ENCODE assay signal across 8 mouse cellular contexts in the genomic region with DNA sequence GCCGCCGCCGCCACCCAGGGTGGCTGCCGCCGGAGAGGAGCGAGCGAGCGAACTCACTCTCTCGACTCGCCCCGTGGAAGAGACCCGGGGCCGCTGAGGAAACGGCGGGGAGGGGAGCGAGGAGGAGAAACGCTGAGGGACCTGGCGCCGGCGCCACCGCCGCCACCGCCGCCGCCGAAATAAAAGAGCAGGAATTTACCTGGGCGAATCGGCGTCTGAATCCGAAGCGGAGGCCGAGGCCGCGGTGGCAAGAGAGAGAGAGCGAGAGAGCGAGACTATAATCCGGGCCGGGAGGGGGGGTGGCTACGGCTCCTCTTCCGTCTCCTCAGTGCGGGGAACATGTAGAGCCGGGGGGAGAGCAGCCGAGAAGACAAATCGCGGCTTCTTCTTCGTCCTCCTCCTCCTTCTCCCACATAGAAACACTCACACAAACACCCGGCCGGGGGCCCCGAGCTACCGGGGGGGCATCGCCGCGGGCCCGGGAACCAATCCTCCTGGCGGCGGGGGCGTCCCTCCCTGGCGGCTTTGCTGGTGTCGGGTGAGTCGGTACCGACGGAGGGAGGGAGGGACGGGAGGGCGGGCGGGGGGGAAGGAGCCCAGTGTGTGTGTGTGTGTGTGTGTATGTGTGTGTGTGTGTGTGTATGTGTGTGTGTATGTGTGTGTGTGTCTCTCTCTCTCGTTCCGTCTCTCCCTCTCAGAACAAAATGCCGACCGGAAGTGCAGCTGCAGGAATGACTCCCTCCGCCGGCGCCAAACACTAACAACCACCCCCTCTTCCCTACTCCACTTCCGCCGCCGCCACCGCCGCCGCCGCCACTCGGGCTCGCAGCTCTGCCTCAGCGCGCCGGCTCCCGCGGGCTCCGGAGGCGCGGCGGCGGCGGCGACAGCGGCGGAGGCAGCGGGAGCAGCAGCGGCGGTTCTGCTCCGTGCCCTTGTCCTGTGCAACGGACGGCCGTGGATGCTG. TPM values are rescaled to one million over a fixed set of nuclear protein-coding genes. Genes with fewer than 3 reads are reported as not detected.
A peak's percentile ranks its signal among the peaks of the same experiment; 100 is the strongest.
DNase-seq lines count a peak whose midpoint lies in the region; ATAC-seq and TF ChIP-seq lines count a peak whose summit lies in the region.

A gene (minus strand): TSS at position 538 of the 964 bp plus-strand sequence.

- TF ChIP-seq EP300 in MEL (IDR thresholded peaks at IDR 0.05; ENCODE audit: low read depth in 1 of 2, low read length in 2 of 2) = peak; percentile 11 to 33; a peak in 2 of 4 replicates

- peak within 1 kb of the TSS; percentile 99 for H3K9ac ChIP-seq in MEL (ENCODE audit: control insufficient read depth, low read depth, low read length, poor library complexity, severe bottlenecking)
- peak within 1 kb of the TSS; percentile 97 for H3K9ac ChIP-seq in forebrain, postnatal 0 days
- peak within 1 kb of the TSS; percentile 99 for H3K9ac ChIP-seq in lung, embryonic 14.5 days

- peak; percentile 63 to 81 for TF ChIP-seq POLR2A in MEL (IDR thresholded peaks at IDR 0.05; ENCODE audit: control insufficient read depth in 1 of 2, insufficient read depth in 1 of 2, low read depth in 1 of 2, low read length in 2 of 2, poor library complexity in 1 of 2)
- TF ChIP-seq POLR2A in cerebellum, adult 2 months (IDR thresholded peaks at IDR 0.05; ENCODE audit: borderline replicate concordance, insufficient read depth, low read length) = peak; percentile 39; the same call in 1 of the 2 replicates

- DNase-seq in MEL (ENCODE audit: low read depth, low spot score) = peak; percentile 98
- DNase-seq in cerebellum, adult 2 months = peak; percentile 89 to 91
- peak; percentile 94 for DNase-seq in forebrain, postnatal 0 days
- peak; percentile 92 for DNase-seq in heart, postnatal 4 days
- DNase-seq in layer of hippocampus, adult 8-10 months (ENCODE audit: low spot score in 2 of 2) = peak; percentile 81 to 83
- peak; percentile 95 for DNase-seq in lung, embryonic 14.5 days
- peak; percentile 92 for DNase-seq in testis, postnatal 14 days (ENCODE audit: low spot score)

- peaks cover 0 to 9% of the 10 kb centered on the region in 2 experiments; a peak in 3 of 4 replicates for H3K36me3 ChIP-seq in MEL (ENCODE audit: control insufficient read depth in 1 of 2, insufficient read depth in 2 of 2, low read length in 2 of 2)
- H3K36me3 ChIP-seq in forebrain, postnatal 0 days (ENCODE audit: insufficient read depth) = no peaks in the 10 kb centered on the region
- H3K36me3 ChIP-seq in lung, embryonic 14.5 days (ENCODE audit: insufficient read depth) = no peaks in the 10 kb centered on the region

- H3K4me2 ChIP-seq in forebrain, postnatal 0 days (ENCODE audit: low read depth) = peak within 1 kb of the TSS; percentile 99
- H3K4me2 ChIP-seq in lung, embryonic 14.5 days = peak within 1 kb of the TSS; percentile 88

- H3K27ac ChIP-seq in MEL (ENCODE audit: control insufficient read depth, low read depth, low read length) = peak within 1 kb of the TSS; percentile 91
- H3K27ac ChIP-seq in cerebellum, adult 2 months (ENCODE audit: insufficient read depth, low read length) = peak within 1 kb of the TSS; percentile 92
- peak within 1 kb of the TSS; percentile 99 for H3K27ac ChIP-seq in forebrain, postnatal 0 days (ENCODE audit: low read depth, low read length)
- H3K27ac ChIP-seq in lung, embryonic 14.5 days (ENCODE audit: low read depth) = peak within 1 kb of the TSS; percentile 100

- H3K27me3 ChIP-seq in MEL (ENCODE audit: control insufficient read depth in 1 of 2, insufficient read depth in 2 of 2, low read length in 2 of 2) = no peaks in the 10 kb centered on the region
- no peaks in the 10 kb centered on the region for H3K27me3 ChIP-seq in cerebellum, adult 2 months (ENCODE audit: control insufficient read depth, insufficient read depth, low read length)
- no peaks in the 10 kb centered on the region for H3K27me3 ChIP-seq in forebrain, postnatal 0 days (ENCODE audit: insufficient read depth, low read length)
- no peaks in the 10 kb centered on the region for H3K27me3 ChIP-seq in lung, embryonic 14.5 days (ENCODE audit: insufficient read depth, low read length)

- peak; percentile 94 for ATAC-seq in forebrain, postnatal 0 days
- ATAC-seq in lung, embryonic 14.5 days (ENCODE audit: insufficient read depth) = peak; percentile 84
- peak; percentile 71 for ATAC-seq in neutrophil, adult 5-6 weeks (ENCODE audit: extremely low read depth, insufficient number of reproducible peaks, low FRiP score, poor library complexity, severe bottlenecking)

- TF ChIP-seq RAD21 in MEL (IDR thresholded peaks at IDR 0.05; ENCODE audit: low read depth, low read length) = no peak

- under 1% methylated on average over 75 of the region's 102 CpGs for WGBS in cerebellum, adult 2 months
- WGBS in forebrain, postnatal 0 days = 2% methylated on average over 82 of the region's 102 CpGs
- WGBS in lung, embryonic 14.5 days = under 1% methylated on average over 77 of the region's 102 CpGs

- H3K79me2 ChIP-seq in MEL (ENCODE audit: control insufficient read depth, insufficient read depth, low read length, poor library complexity) = peaks cover 55% of the 10 kb centered on the region

- H3K9me3 ChIP-seq in MEL (replicated peaks; ENCODE audit: insufficient read depth, low read length) = no peaks in the 10 kb centered on the region
- H3K9me3 ChIP-seq in forebrain, postnatal 0 days (ENCODE audit: low read length) = no peaks in the 10 kb centered on the region
- H3K9me3 ChIP-seq in lung, embryonic 14.5 days (ENCODE audit: low read depth, low read length) = no peaks in the 10 kb centered on the region

- H3K4me1 ChIP-seq in MEL (ENCODE audit: control insufficient read depth in 1 of 2, insufficient read depth in 2 of 2, low read length in 2 of 2) = peaks cover 3 to 27% of the 10 kb centered on the region in 2 experiments
- H3K4me1 ChIP-seq in cerebellum, adult 2 months (ENCODE audit: control insufficient read depth, insufficient read depth, low read length) = peaks cover 5% of the 10 kb centered on the region; the same call in 1 of the 2 replicates
- H3K4me1 ChIP-seq in forebrain, postnatal 0 days (ENCODE audit: insufficient read depth) = peaks cover 28% of the 10 kb centered on the region; the same call in 1 of the 2 replicates
- H3K4me1 ChIP-seq in lung, embryonic 14.5 days (ENCODE audit: insufficient read depth) = no peaks in the 10 kb centered on the region; the same call in 1 of the 2 replicates

- peak within 1 kb of the TSS; percentile 86 to 90 for H3K4me3 ChIP-seq in MEL (ENCODE audit: control insufficient read depth in 1 of 2, insufficient read depth in 1 of 2, low read depth in 2 of 2, low read length in 2 of 2)
- peak within 1 kb of the TSS; percentile 99 for H3K4me3 ChIP-seq in cerebellum, adult 2 months (replicated peaks; ENCODE audit: insufficient read depth, low read depth, low read length)
- H3K4me3 ChIP-seq in forebrain, postnatal 0 days (ENCODE audit: low read depth, low read length) = peak within 1 kb of the TSS; percentile 91
- peak within 1 kb of the TSS; percentile 92 for H3K4me3 ChIP-seq in lung, embryonic 14.5 days (ENCODE audit: low read depth, low read length)

- TF ChIP-seq CTCF in MEL (IDR thresholded peaks at IDR 0.05 in 2 of 3, conservative IDR thresholded peaks at IDR 0.05 in 1 of 3; ENCODE audit: control insufficient read depth in 1 of 3, insufficient read depth in 1 of 3, low read depth in 2 of 3, low read length in 3 of 3, poor library complexity in 1 of 3, severe bottlenecking in 1 of 3) = no peak; a peak in 1 of 6 replicates
- TF ChIP-seq CTCF in cerebellum, adult 2 months (IDR thresholded peaks at IDR 0.05; ENCODE audit: borderline replicate concordance, insufficient read depth, low read depth, low read length) = no peak
- peak; percentile 20; the same call in 1 of the 2 replicates for TF ChIP-seq CTCF in forebrain, postnatal 0 days (IDR thresholded peaks at IDR 0.05; ENCODE audit: low read depth)
- 0 out of 2 replicates have a peak, but pooled peaks have one; percentile 1 for TF ChIP-seq CTCF in lung, embryonic 14.5 days (IDR thresholded peaks at IDR 0.05; ENCODE audit: low read depth)

TF ChIP-seq in MEL, 35 proteins besides CTCF, POLR2A, EP300 and RAD21 (continues in another document):
- TF ChIP-seq POLR2AphosphoS5 (IDR thresholded peaks at IDR 0.05; ENCODE audit: borderline replicate concordance, low read depth, low read length) (no peak), ZMIZ1 (IDR thresholded peaks at IDR 0.05; ENCODE audit: low read depth, low read length) (0 out of 2 replicates have a peak, but pooled peaks have one; percentile 32), MXI1 (IDR thresholded peaks at IDR 0.05; ENCODE audit: low read depth, low read length) (peak; percentile 15; the same call in 1 of the 2 replicates), JUND (IDR thresholded peaks at IDR 0.05; ENCODE audit: low read depth, low read length) (no peak), MAZ (IDR thresholded peaks at IDR 0.05; ENCODE audit: low read depth, low read length) (no peak), ETS1 (IDR thresholded peaks at IDR 0.05; ENCODE audit: low read depth, low read length) (peak; percentile 71), SIN3A (IDR thresholded peaks at IDR 0.05; ENCODE audit: low read length) (peak; percentile 5), RCOR1 (IDR thresholded peaks at IDR 0.05; ENCODE audit: low read depth, low read length) (no peak), TBP (IDR thresholded peaks at IDR 0.05; ENCODE audit: low read depth, low read length) (peak; percentile 63; the same call in 1 of the 2 replicates), MYC (IDR thresholded peaks at IDR 0.05; ENCODE audit: low read depth, low read length) (no peak), UBTF (IDR thresholded peaks at IDR 0.05; ENCODE audit: borderline replicate concordance, insufficient read depth, low read depth, low read length) (no peak), CHD2 (IDR thresholded peaks at IDR 0.05; ENCODE audit: low read length) (no peak), CHD1 (IDR thresholded peaks at IDR 0.05; ENCODE audit: low read depth, low read length) (no peak), ZKSCAN1 (IDR thresholded peaks at IDR 0.05; ENCODE audit: low read depth, low read length) (no peak), NRF1 (IDR thresholded peaks at IDR 0.05; ENCODE audit: insufficient read depth, low read depth, low read length, poor library complexity, severe bottlenecking) (no peak), MEF2A (IDR thresholded peaks at IDR 0.05; ENCODE audit: extremely low read depth, insufficient replicate concordance, low read depth, low read length, poor library complexity, severe bottlenecking) (no peak)

RNA-seq across cellular contexts. Expression of the gene that starts here (rescaled TPM):
- total RNA-seq in MEL (2012; rRNA removed) = 21.8 and 26.4 TPM in 2 replicates
- polyA plus RNA-seq in MEL (2012; ENCODE audit: insufficient read depth in 1 of 2, insufficient read length in 2 of 2, low read depth in 1 of 2, low replicate concordance in 2 of 2, missing spikeins in 1 of 2) = 10 to 100 TPM; 35.6 to 66.3 TPM
- polyA plus RNA-seq in cerebellum, adult 2 months (2012; rRNA removed) = 14.6 and 15.4 TPM in 2 replicates
- 15.7 and 20.7 TPM in 2 replicates for total RNA-seq in forebrain, postnatal 0 days (2014; rRNA removed)
- polyA plus RNA-seq in forebrain, postnatal 0 days (2015; fragmentation: Nextera tagmentation; extraction: Ambion mirVana) = 5.5 and 10.5 TPM in 2 replicates
- total RNA-seq in heart, postnatal 4 days (2021) = 10 to 100 TPM; 34.0 to 35.3 TPM
- total RNA-seq in layer of hippocampus, adult 8-10 months (2022) = 10 to 100 TPM; 29.5 to 37.3 (median 33.6) TPM
- polyA plus RNA-seq in lung, embryonic 14.5 days (2014; fragmentation: Nextera tagmentation; extraction: Ambion mirVana) = 22.8 and 23.3 TPM in 2 replicates
- total RNA-seq in neutrophil, adult 5-6 weeks (2017) = 97.9 and 102 TPM in 2 replicates

Comparison
In these comparisons a context has a peak if more than half of its experiments do, and no peak if none do; other contexts are left out.
1. Peak in every context shown above with its lines: DNase-seq, ATAC-seq, H3K4me3 ChIP-seq and H3K27ac ChIP-seq.
2. CTCF ChIP-seq: peak in forebrain, postnatal 0 days (single experiment) and lung, embryonic 14.5 days (single experiment); none in MEL (0 of 3) and cerebellum, adult 2 months (single experiment).